Mouse (Mus musculus): ENCODE data around the gene Nt5m. TPM values are rescaled to one million over a fixed set of nuclear protein-coding genes. Genes with fewer than 3 reads are reported as not detected.

Nt5m gene
- total RNA-seq, 4 experiments from 2014 or later = 44.6 to 62.9 (median 51.3) TPM

DNA sequence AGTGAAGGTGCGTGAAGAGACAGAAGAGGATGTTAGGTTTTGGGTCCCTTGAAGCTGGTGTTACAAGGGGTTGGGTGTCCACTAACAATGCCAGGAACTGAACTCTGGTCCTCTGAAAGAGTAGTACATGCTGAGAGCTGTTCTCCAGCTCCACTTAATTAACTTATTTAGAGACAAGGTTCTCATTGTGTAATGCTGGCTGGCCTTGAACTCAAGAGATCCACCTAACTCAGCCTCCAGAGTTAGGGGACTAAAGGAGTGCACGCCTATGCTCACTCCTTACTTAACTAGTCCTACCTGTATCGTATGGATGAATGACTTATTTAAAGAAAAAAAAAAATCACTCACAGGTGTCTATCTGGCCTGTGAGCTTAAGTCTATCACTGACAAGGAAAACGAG, 821 bp upstream of the Nt5m start:
- DNase-seq (ENCODE audit: low spot score in 2 of 2) = no peak

DNA sequence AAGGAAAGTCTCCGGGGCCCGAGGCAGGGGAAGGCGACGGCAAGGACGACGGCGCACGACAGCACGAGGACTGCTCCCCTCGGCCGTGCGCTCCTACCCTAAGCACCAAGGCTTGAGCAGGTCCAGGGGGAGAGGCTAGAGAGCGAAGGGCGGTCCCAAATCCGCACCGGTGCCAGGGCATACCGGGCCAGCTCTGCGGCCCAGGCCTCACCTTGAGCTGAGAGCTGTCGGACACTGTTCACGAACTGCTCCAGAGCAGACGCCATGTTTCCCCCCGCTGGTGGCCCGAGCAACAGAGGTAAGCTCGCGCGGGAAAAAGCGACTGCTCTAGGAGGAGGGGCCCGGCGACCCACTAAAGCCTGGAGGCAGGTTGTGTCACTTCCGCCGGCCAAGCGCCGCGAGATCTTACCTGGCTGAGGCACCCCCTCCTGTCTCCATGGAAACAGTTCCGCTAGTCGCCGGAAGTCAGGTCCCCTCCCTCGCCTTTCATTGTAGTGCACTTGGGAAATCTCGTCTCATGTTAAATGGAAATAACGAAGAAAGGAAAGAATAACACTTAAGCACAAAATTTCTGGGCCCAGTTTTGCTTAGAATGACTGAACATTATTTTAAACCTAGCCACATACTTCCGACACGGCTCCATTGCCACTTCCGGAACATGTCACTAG, 346 bp downstream of the Nt5m start, which contains the start of gene Cops3:
TSS of gene Cops3 (minus strand) at position 380 of the 668 bp plus-strand sequence.
- peak; percentile 94 to 95 for DNase-seq (ENCODE audit: low spot score in 2 of 2)

DNA sequence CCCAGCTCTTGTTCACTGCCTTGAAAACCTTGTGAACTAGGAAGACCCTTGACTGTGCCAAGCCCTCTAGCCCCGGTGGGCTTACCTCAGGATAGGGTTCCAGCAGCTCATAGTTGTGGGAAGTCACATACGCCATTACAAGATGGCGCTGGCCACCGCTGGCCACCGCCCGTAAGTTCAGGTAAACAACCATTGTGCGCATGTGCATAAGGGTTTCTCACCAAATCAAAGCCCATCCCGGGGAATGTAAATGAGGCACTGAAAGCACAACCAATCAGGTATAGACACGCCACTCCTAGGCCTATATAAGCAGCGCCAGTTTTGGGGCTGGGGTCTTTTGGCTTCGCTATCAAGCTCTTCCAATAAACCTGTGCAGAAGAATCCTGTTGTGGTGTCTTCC, 7.1 kb downstream of the Nt5m start:
- DNase-seq (ENCODE audit: low spot score in 2 of 2) = no peak

GRCm38 (mm10) chr11:59847131-59847530, 7.9 kb downstream of the Nt5m start:
- no peak for DNase-seq (ENCODE audit: low spot score in 2 of 2)

GRCm38 (mm10) chr11:59847891-59848884, 8.9 kb downstream of the Nt5m start:
- peak; percentile 48 to 67 for DNase-seq (ENCODE audit: low spot score in 2 of 2)

- DNase-seq (ENCODE audit: low spot score in 2 of 2) = no peak
These were observed 13.6 kb downstream of the Nt5m start for GRCm38 (mm10) chr11:59852865-59853264.

DNA sequence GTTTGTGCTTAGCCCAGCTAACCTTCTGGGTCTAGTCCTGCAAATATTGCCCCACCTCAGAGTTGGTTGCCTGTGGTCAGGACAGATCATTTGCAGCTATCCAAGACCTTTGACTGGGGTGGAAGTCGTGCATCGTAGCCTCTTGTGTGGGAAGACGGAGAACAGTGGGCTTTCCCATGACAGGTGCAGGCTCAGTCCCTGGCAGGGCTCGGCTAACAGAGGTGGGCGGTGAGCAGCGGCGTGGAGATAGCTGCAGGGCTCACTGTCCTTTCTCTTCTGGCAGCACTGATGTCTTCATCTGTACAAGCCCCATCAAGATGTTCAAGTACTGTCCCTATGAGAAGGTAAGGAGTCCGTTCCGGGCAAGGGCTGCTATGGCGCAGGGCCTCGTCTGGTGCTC, 21.2 kb downstream of the Nt5m start:
- no peak for DNase-seq (ENCODE audit: low spot score in 2 of 2)

DNA sequence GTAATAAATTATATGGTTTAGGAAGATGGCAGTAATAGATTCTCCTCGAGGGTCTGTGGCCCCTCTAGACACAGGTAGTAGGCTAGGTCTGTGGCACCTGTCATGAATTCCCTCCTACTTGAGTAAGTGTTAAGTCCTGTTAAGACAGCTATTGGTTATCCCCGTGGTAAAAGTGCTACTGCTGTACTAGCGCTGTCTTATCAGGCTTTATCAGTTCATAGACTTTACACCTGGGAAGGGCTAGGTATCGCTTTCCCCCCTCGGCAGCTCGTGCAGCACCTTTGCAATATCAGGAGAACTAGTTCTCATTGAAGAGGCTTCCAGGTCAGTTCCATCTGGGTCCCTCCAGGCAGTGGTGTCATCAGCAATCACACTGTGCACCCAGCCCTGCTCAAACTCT, 25.1 kb downstream of the Nt5m start:
- DNase-seq (ENCODE audit: low spot score in 2 of 2) = no peak

DNA sequence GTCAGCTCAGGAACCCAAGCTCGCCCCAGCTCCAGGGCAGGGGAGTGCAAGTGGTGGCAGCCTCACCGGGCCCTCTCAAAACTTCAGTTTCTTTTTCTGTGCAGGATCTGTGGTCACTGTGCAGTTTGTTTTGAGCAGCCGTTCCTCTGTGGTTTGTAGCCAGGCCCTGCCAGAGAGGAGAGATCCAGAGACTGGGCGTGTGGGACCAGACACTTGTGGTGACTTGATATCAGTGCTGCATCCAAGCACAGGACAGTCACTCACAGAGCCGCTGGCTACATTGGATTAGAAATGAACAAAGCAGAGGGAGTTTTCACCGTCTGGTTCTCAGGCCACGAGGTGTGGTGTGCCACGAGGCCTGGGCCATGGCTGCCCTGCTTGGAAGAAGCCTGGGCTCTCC, 32.9 kb downstream of the Nt5m start:
- DNase-seq (ENCODE audit: low spot score in 2 of 2) = no peak

GRCm38 (mm10) chr11:59880031-59880430, 40.8 kb downstream of the Nt5m start:
- peak; percentile 58 to 77 for DNase-seq (ENCODE audit: low spot score in 2 of 2)

- DNase-seq (ENCODE audit: low spot score in 2 of 2) = no peak
These were observed 46.2 kb downstream of the Nt5m start for GRCm38 (mm10) chr11:59885217-59885986.

GRCm38 (mm10) chr11:59886952-59887351, 47.7 kb downstream of the Nt5m start:
- no peak for DNase-seq (ENCODE audit: low spot score in 2 of 2)

DNA sequence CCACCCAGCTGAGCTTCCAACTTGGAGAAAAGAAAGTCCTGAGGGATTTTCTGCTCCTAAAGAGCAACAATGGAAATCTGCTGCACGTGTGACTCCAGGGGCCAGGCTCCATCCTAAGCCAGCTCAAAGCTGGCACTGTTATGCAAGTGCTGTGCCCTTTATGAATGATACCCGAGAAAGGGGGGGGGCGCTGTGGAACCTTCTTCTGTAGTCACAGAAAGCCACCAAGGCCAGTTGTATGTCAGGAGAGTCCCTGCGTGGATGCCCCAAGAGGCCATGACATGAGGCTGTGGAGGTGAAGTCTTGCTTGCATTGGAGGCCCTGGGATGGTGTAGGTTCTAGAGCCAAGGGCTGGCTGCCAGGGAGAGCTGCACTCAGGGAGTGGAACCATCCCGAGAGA, 48.9 kb downstream of the Nt5m start:
- no peak for DNase-seq (ENCODE audit: low spot score in 2 of 2)

DNA sequence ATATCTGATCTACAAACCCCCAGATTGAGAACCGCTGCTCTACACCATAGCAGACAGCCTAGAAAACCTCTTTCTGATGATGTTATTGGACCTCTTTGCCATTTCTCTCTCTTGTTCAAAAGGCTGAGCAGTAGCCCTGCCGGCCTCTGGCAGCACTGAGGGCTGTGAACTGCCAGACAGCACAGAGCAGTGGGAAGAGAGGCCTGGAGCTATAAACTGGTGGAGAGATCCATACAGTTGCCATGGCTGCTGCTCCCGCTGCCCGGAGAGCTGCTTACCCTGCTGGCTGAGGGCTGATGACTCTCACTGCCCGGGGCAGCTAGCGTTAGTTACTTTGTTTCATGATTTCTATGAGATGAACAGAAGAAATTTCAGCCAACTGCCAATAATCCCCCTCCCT, 52.6 kb downstream of the Nt5m start:
- no peak for DNase-seq (ENCODE audit: low spot score in 2 of 2)

DNA sequence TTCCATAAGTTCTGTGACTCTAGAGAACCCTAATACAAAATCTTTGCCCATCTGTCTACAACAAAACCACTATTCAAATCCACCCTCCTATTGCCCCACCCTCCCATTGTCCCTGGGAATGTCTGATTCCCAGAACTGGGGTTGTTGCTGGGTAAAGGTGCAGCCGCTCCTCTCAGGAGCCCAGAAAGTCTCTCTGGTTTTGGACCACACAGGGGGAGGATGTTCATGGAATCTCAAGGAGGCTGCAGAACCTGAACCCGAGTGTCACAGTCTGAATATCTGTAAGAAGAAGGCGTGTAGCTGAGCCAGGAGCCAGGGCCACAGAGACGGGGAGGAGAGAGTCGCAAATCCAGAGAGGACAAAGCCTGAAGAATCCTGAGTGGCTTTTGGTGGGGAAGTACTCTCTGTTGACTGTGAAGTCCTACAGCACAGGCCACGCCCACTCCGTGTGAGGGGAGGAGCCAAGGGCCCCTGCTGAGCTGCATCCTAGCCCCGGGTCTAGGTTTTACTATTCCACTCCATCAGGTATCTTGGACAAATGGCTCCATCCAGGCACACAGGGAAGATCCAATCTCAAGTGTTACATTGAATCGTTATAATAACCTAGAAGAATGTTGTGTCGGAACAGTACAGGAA, 54.0 kb downstream of the Nt5m start:
- no peak for DNase-seq (ENCODE audit: low spot score in 2 of 2)

GRCm38 (mm10) chr11:59894916-59895315, 55.7 kb downstream of the Nt5m start:
- no peak for DNase-seq (ENCODE audit: low spot score in 2 of 2)

- no peak for DNase-seq (ENCODE audit: low spot score in 2 of 2)
These were observed 56.1 kb downstream of the Nt5m start for GRCm38 (mm10) chr11:59895316-59895715.

DNA sequence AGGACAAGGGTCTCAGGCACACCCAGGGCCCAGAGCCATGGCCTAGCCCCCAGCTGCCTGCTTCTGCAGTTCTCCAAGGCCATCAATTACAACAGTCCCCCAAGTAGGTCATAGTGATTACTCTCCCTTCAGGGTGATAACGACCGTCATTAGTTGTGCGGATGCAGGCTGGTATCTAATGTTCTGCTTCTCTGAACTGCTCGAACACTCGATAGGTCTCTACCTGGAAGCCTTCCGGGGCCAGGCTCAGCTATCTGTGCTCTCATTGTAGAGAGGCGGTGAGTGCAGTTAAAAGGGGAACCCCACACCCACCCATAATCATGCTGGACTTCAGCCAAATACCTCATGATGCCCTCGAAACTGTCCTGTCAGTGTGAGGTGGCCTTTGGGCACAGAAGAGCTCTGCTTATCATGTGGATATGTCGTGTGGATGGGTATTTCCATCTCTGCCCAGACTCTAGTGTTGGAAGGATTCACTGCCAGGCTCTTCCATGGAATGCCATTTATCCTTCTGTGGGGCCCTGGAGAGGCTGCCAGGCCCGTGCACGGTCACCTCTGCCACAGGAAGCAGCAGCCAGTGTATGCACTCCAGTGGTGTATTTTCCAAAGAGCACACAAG, 58.8 kb downstream of the Nt5m start:
- DNase-seq (ENCODE audit: low spot score in 2 of 2) = no peak

DNA sequence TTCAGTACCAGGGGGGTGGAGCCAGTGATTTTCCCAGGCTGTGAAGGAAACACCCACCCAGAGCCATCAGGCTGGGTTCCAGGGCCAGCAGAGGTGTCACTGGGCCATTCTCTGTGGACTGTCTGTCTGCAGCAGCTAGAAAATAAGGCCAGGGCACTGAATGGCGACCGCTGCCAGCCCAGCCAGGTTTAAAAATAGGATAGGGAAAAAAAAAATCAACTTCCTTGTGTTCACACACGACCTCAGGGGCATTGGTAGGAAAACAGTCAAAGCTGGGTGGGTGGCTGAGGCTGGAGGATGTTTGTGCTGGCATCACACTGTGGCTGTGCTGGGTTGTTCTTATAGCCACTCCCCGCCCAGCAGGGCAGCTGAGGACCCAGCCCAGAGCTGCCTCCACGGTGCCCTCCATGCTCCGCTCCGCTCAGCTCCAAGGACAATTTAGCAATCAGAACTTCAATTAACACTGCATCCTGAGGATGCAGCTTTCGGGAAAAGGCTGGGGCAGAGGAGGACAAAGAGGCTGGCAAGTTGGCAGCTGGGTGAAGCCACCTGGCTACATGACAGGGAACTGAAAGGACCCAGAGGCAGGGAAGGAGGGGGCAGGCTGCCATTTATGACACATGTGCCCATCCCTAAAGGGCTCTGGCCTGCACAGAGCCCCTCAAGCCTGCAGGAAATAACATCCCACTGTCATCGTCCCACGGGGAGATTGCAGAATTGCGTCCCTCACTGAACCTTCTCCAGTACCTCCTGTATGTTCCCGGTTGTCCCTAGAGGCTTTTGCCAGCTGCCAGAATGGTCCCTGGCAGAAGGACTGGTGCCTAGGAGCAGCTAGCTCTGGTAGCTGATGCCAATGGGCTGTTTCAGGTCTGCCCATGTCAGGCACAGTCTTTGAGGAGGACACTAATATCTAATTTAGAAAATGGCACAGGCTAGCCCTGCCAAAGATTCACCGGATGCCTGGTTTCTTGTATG, 60.8 kb downstream of the Nt5m start:
- no peak for DNase-seq (ENCODE audit: low spot score in 2 of 2)

- DNase-seq (ENCODE audit: low spot score in 2 of 2) = no peak
These were observed 61.7 kb downstream of the Nt5m start for GRCm38 (mm10) chr11:59900995-59901394.

All from layer of hippocampus, adult 8-10 months (tissue).